In the genomic region with DNA sequence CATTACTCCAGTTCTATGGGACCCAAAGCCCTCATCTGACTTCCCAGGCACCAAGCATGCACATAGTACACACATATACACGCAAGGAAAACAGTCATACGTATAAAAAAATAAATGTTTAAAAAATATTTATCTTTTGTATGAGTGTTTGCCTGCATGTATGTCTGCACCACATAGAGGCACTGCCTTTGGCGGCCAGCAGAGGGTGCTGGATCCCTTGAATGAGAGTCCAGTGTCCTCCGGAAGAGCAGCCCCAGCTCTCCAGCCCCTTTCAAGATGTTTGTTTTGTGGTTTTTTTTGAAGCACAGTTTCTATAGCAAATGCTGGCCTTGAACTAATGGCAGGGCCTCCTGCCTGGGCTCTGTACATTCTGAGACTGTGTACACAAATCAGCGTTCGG, we compare ENCODE assay signal across 9 mouse cellular contexts. TPM values are rescaled to one million over a fixed set of nuclear protein-coding genes. Genes with fewer than 3 reads are reported as not detected.
DNase-seq lines count a peak whose midpoint lies in the region; ATAC-seq and TF ChIP-seq lines count a peak whose summit lies in the region.
"Had no signal": no experiment of that assay in that cellular context is flagged by ENCODE, and none has a peak within 500 bp of the region (broad histone marks: within the 10 kb centered on the region; RNA-seq: fewer than 3 reads in every experiment).

No protein-coding gene starts in this region.

- H3K27ac ChIP-seq in heart, embryonic 12.5 days (ENCODE audit: poor library complexity, severe bottlenecking), result no peak overlapping the region
- no peak overlapping the region for H3K27ac ChIP-seq in liver, embryonic 14.5 days
- no peak overlapping the region for H3K27ac ChIP-seq in stomach, postnatal 0 days (replicated peaks)
- H3K27ac ChIP-seq: macrophage had no signal

- TF ChIP-seq EP300 in liver, embryonic 14.5 days (IDR thresholded peaks at IDR 0.05; ENCODE audit: low read depth), result no peak
- no peak for TF ChIP-seq EP300 in stomach, postnatal 0 days (optimal IDR thresholded peaks at IDR 0.05)

- intact Hi-C loops in heart, postnatal 14 days (cut with DNase I), result loop anchor here (2.0 kb wide), 1 partner anchor 60 kb away; no protein-coding TSS in a partner anchor

- no peak overlapping the region for H3K4me3 ChIP-seq in heart, embryonic 12.5 days
- no peak overlapping the region for H3K4me3 ChIP-seq in liver, embryonic 14.5 days (ENCODE audit: insufficient read depth in 1 of 2, low read depth in 2 of 2, low read length in 2 of 2)
- H3K4me3 ChIP-seq in stomach, postnatal 0 days (ENCODE audit: low read depth, low read length), result no peak overlapping the region

- H3K9me3 ChIP-seq in heart, embryonic 12.5 days (replicated peaks), result peaks cover 6% of the 10 kb centered on the region; the same call in 1 of the 2 replicates
- no peaks in the 10 kb centered on the region for H3K9me3 ChIP-seq in liver, embryonic 14.5 days (ENCODE audit: control insufficient read depth, low read length)
- H3K9me3 ChIP-seq in stomach, postnatal 0 days (ENCODE audit: control insufficient read depth, low read length), result no peaks in the 10 kb centered on the region

- H3K9ac ChIP-seq in heart, embryonic 12.5 days, result no peak overlapping the region
- H3K9ac ChIP-seq in liver, embryonic 14.5 days (replicated peaks), result no peak overlapping the region
- no peak overlapping the region for H3K9ac ChIP-seq in stomach, postnatal 0 days (ENCODE audit: low read length)

- TF ChIP-seq CTCF in liver, embryonic 14.5 days (IDR thresholded peaks at IDR 0.05; ENCODE audit: low read depth), result peak; percentile 79
- TF ChIP-seq CTCF in stomach, postnatal 0 days (IDR thresholded peaks at IDR 0.05; ENCODE audit: low read depth), result peak; percentile 72

- H3K4me2 ChIP-seq in heart, embryonic 12.5 days, result no peak overlapping the region
- H3K4me2 ChIP-seq in liver, embryonic 14.5 days (ENCODE audit: low read depth), result no peak overlapping the region
- no peak overlapping the region for H3K4me2 ChIP-seq in stomach, postnatal 0 days (replicated peaks; ENCODE audit: low read depth)

- no peaks in the 10 kb centered on the region for H3K4me1 ChIP-seq in heart, embryonic 12.5 days (replicated peaks)
- H3K4me1 ChIP-seq in liver, embryonic 14.5 days (replicated peaks; ENCODE audit: control insufficient read depth in 2 of 2, insufficient read depth in 2 of 2, low read length in 1 of 2), result no peaks in the 10 kb centered on the region
- no peaks in the 10 kb centered on the region for H3K4me1 ChIP-seq in stomach, postnatal 0 days (replicated peaks; ENCODE audit: control insufficient read depth, insufficient read depth)

- no peaks in the 10 kb centered on the region for H3K27me3 ChIP-seq in heart, embryonic 12.5 days (replicated peaks)
- H3K27me3 ChIP-seq in liver, embryonic 14.5 days (ENCODE audit: control insufficient read depth, insufficient read depth, low read length), result no peaks in the 10 kb centered on the region
- no peaks in the 10 kb centered on the region for H3K27me3 ChIP-seq in stomach, postnatal 0 days (ENCODE audit: control insufficient read depth, insufficient read depth, low read length)

- peak; percentile 30 to 59 for DNase-seq in heart, postnatal 14 days
- DNase-seq in 3T3-L1 (ENCODE audit: low read depth, low spot score) (peak; percentile 46), ES-CJ7 (ENCODE audit: low read depth, low spot score) (peak; percentile 44)
- peak; percentile 70 for DNase-seq in embryo, embryonic 10 days (ENCODE audit: low spot score)
- peak in 1 of 3 experiments; percentile 23 for DNase-seq in liver, embryonic 14.5 days (ENCODE audit: low read depth in 3 of 3, low spot score in 3 of 3)
- DNase-seq in stomach, postnatal 0 days (ENCODE audit: low spot score), result peak; percentile 43
- DNase-seq in left cerebral cortex, adult 8-10 months (ENCODE audit: low spot score in 2 of 2), result no peak

- peaks cover 90% of the 10 kb centered on the region for H3K36me3 ChIP-seq in heart, embryonic 12.5 days
- peaks cover 62% of the 10 kb centered on the region for H3K36me3 ChIP-seq in liver, embryonic 14.5 days (replicated peaks; ENCODE audit: control insufficient read depth, insufficient read depth, low read depth)
- H3K36me3 ChIP-seq in stomach, postnatal 0 days (ENCODE audit: control insufficient read depth, insufficient read depth, low read length), result peaks cover 25% of the 10 kb centered on the region

- ATAC-seq in heart, embryonic 12.5 days (ENCODE audit: insufficient number of reproducible peaks, low FRiP score), result no peak
- ATAC-seq in liver, embryonic 14.5 days (ENCODE audit: insufficient read depth), result no peak
- no peak for ATAC-seq in stomach, postnatal 0 days (ENCODE audit: low FRiP score, low TSS enrichment)

- WGBS in heart, embryonic 12.5 days, result 84% methylated on average over 6 of the region's 6 CpGs
- WGBS in liver, embryonic 14.5 days (ENCODE audit: insufficient replicate concordance), result 75% methylated on average over 6 of the region's 6 CpGs
- 66% methylated on average over 6 of the region's 6 CpGs for WGBS in stomach, postnatal 0 days

RNA-seq across cellular contexts. Expression of a gene that starts 24.4 kb away (rescaled TPM):
- 10 to 100 TPM; 49.7 to 52.5 TPM for total RNA-seq in heart, postnatal 14 days (2021)
- 76.3 and 77.1 TPM in 2 replicates for polyA plus RNA-seq in heart, embryonic 12.5 days (2016; fragmentation: Nextera tagmentation; extraction: Ambion mirVana)
- 14.7 and 17.4 TPM in 2 replicates for polyA plus RNA-seq in liver, embryonic 14.5 days (2012; rRNA removed)
- polyA plus RNA-seq in liver, embryonic 14.5 days (2014; fragmentation: Nextera tagmentation; extraction: Ambion mirVana), result 8.4 and 9.7 TPM in 2 replicates
- 25.4 and 26.1 TPM in 2 replicates for polyA plus RNA-seq in stomach, postnatal 0 days (2015; fragmentation: Nextera tagmentation; extraction: Ambion mirVana)
- 10 to 100 TPM; 65.8 to 72.3 (median 68.7) TPM for total RNA-seq in left cerebral cortex, adult 8-10 months (2022)

RNA-seq across cellular contexts. Expression of a gene that starts 33.7 kb away (rescaled TPM):
- 10 to 100 TPM; 26.0 TPM for total RNA-seq in heart, postnatal 14 days (2021)
- 25.4 and 27.0 TPM in 2 replicates for polyA plus RNA-seq in heart, embryonic 12.5 days (2016; fragmentation: Nextera tagmentation; extraction: Ambion mirVana)
- 9.8 and 19.3 TPM in 2 replicates for polyA plus RNA-seq in liver, embryonic 14.5 days (2012; rRNA removed)
- 17.4 and 19.2 TPM in 2 replicates for polyA plus RNA-seq in liver, embryonic 14.5 days (2014; fragmentation: Nextera tagmentation; extraction: Ambion mirVana)
- polyA plus RNA-seq in stomach, postnatal 0 days (2015; fragmentation: Nextera tagmentation; extraction: Ambion mirVana), result 14.9 and 15.2 TPM in 2 replicates
- total RNA-seq in left cerebral cortex, adult 8-10 months (2022), result 10 to 100 TPM; 39.6 to 48.5 (median 45.3) TPM

RNA-seq across cellular contexts. Expression of a gene that starts 45.7 kb away (rescaled TPM):
- total RNA-seq in heart, postnatal 14 days (2021), result 10 to 100 TPM; 13.9 to 14.1 TPM
- polyA plus RNA-seq in heart, embryonic 12.5 days (2016; fragmentation: Nextera tagmentation; extraction: Ambion mirVana), result 34.7 and 35.8 TPM in 2 replicates
- 7.4 and 12.4 TPM in 2 replicates for polyA plus RNA-seq in liver, embryonic 14.5 days (2012; rRNA removed)
- 13.4 and 13.5 TPM in 2 replicates for polyA plus RNA-seq in liver, embryonic 14.5 days (2014; fragmentation: Nextera tagmentation; extraction: Ambion mirVana)
- 32.0 and 33.0 TPM in 2 replicates for polyA plus RNA-seq in stomach, postnatal 0 days (2015; fragmentation: Nextera tagmentation; extraction: Ambion mirVana)
- 10 to 100 TPM; 37.7 to 49.5 (median 43.4) TPM for total RNA-seq in left cerebral cortex, adult 8-10 months (2022)

RNA-seq across cellular contexts. Expression of a gene that starts 45.9 kb away (rescaled TPM):
- 10 to 100 TPM; 36.2 to 37.3 TPM for total RNA-seq in heart, postnatal 14 days (2021)
- 63.7 and 67.4 TPM in 2 replicates for polyA plus RNA-seq in heart, embryonic 12.5 days (2016; fragmentation: Nextera tagmentation; extraction: Ambion mirVana)
- polyA plus RNA-seq in liver, embryonic 14.5 days (2012; rRNA removed), result 8.8 and 10.4 TPM in 2 replicates
- 26.7 and 28.5 TPM in 2 replicates for polyA plus RNA-seq in liver, embryonic 14.5 days (2014; fragmentation: Nextera tagmentation; extraction: Ambion mirVana)
- 62.8 and 63.6 TPM in 2 replicates for polyA plus RNA-seq in stomach, postnatal 0 days (2015; fragmentation: Nextera tagmentation; extraction: Ambion mirVana)
- 10 to 100 TPM; 68.2 to 79.0 (median 74.8) TPM for total RNA-seq in left cerebral cortex, adult 8-10 months (2022)

RNA-seq across cellular contexts. Expression of a gene that starts 58.6 kb away (rescaled TPM):
- 10 to 100 TPM; 36.3 to 37.4 TPM for total RNA-seq in heart, postnatal 14 days (2021)
- polyA plus RNA-seq in heart, embryonic 12.5 days (2016; fragmentation: Nextera tagmentation; extraction: Ambion mirVana), result 60.3 and 60.8 TPM in 2 replicates
- polyA plus RNA-seq in liver, embryonic 14.5 days (2012; rRNA removed), result 19.7 and 25.1 TPM in 2 replicates
- polyA plus RNA-seq in liver, embryonic 14.5 days (2014; fragmentation: Nextera tagmentation; extraction: Ambion mirVana), result 35.7 and 40.9 TPM in 2 replicates
- polyA plus RNA-seq in stomach, postnatal 0 days (2015; fragmentation: Nextera tagmentation; extraction: Ambion mirVana), result 71.2 and 73.9 TPM in 2 replicates
- 10 to 100 TPM; 28.6 to 32.2 (median 31.0) TPM for total RNA-seq in left cerebral cortex, adult 8-10 months (2022)

Comparison
In these comparisons a context has a peak if more than half of its experiments do, and no peak if none do; other contexts are left out.
1. DNase-seq: peak in heart, postnatal 14 days (2 of 2), 3T3-L1 (single experiment), ES-CJ7 (single experiment), embryo, embryonic 10 days (single experiment) and stomach, postnatal 0 days (single experiment); none in left cerebral cortex, adult 8-10 months (0 of 2).